In the genomic region with DNA sequence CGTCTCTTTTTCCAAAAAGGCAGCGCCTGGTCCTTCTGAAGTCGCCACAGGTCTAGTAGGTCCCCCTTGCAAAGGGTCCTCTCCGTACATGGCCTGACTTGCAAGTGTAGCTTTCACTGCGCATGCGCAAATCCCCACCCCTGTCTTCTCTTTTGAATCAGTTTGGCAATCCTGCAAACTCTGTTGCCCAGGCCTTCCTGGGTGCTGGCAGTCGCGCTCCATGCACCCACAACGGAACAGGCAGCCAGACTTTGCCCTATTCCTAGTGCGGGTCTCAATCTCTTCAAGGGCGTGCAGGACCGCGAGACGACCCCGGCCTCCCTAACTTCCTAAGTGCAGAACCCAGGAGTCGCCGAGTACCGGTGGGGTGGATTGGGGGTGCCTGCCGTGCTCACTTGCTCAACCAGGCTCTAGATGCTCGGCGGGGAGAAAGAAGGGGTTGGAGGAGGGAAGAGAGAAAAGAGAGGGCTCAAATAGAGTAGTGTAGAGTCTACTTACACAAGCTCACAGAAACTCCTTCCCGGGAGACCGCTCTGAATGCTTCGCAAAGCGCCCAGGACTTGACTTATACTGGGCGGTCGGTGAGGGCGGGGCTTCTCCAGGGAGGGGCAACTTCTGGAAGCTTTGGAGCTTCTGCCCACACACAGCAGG, we compare ENCODE assay signal across 8 mouse cellular contexts. TPM values are rescaled to one million over a fixed set of nuclear protein-coding genes. Genes with fewer than 3 reads are reported as not detected.
A peak's percentile ranks its signal among the peaks of the same experiment; 100 is the strongest.
DNase-seq lines count a peak whose midpoint lies in the region; ATAC-seq and TF ChIP-seq lines count a peak whose summit lies in the region.

Gene Ptgr1 (minus strand): TSS at position 580 of the 651 bp plus-strand sequence.

- H3K9me3 ChIP-seq in forebrain, embryonic 12.5 days: no peaks in the 10 kb centered on the region
- H3K9me3 ChIP-seq in heart, postnatal 0 days (replicated peaks; ENCODE audit: control insufficient read depth, low read length): no peaks in the 10 kb centered on the region
- H3K9me3 ChIP-seq in liver, embryonic 16.5 days (replicated peaks; ENCODE audit: control insufficient read depth, low read length): no peaks in the 10 kb centered on the region
- H3K9me3 ChIP-seq in neural tube, embryonic 13.5 days: no peaks in the 10 kb centered on the region

- ATAC-seq in forebrain, embryonic 12.5 days (ENCODE audit: low FRiP score): peak; percentile 49; the same call in 1 of the 2 replicates
- ATAC-seq in heart, postnatal 0 days (ENCODE audit: insufficient read depth, low read depth): peak; percentile 70
- ATAC-seq in liver, embryonic 16.5 days (ENCODE audit: low read depth): peak; percentile 71
- peak; percentile 78 for ATAC-seq in neural tube, embryonic 13.5 days (ENCODE audit: low read depth)

- no peak within 1 kb of the TSS for H3K27ac ChIP-seq in forebrain, embryonic 12.5 days
- peak within 1 kb of the TSS; percentile 40 for H3K27ac ChIP-seq in heart, postnatal 0 days (ENCODE audit: low read depth)
- 0 out of 2 replicates have a peak within 1 kb of the TSS, but pooled peaks have one; percentile 35 for H3K27ac ChIP-seq in liver, embryonic 16.5 days (ENCODE audit: low read length)
- 0 out of 2 replicates have a peak within 1 kb of the TSS, but pooled peaks have one; percentile 15 for H3K27ac ChIP-seq in neural tube, embryonic 13.5 days (replicated peaks)

- H3K4me1 ChIP-seq in forebrain, embryonic 12.5 days: peaks cover 10% of the 10 kb centered on the region; the same call in 1 of the 2 replicates
- peaks cover 3% of the 10 kb centered on the region; the same call in 1 of the 2 replicates for H3K4me1 ChIP-seq in heart, postnatal 0 days (ENCODE audit: control insufficient read depth, insufficient read depth)
- H3K4me1 ChIP-seq in liver, embryonic 16.5 days (ENCODE audit: control insufficient read depth, low read depth, low read length): peaks cover 36% of the 10 kb centered on the region
- H3K4me1 ChIP-seq in neural tube, embryonic 13.5 days (replicated peaks): peaks cover 12% of the 10 kb centered on the region

- no peak for TF ChIP-seq CTCF in heart, postnatal 0 days (IDR thresholded peaks at IDR 0.05; ENCODE audit: low read depth)

- H3K36me3 ChIP-seq in forebrain, embryonic 12.5 days (replicated peaks): no peaks in the 10 kb centered on the region
- no peaks in the 10 kb centered on the region for H3K36me3 ChIP-seq in heart, postnatal 0 days (replicated peaks; ENCODE audit: control insufficient read depth, insufficient read depth, low read length)
- no peaks in the 10 kb centered on the region for H3K36me3 ChIP-seq in liver, embryonic 16.5 days (ENCODE audit: control insufficient read depth, insufficient read depth)
- no peaks in the 10 kb centered on the region for H3K36me3 ChIP-seq in neural tube, embryonic 13.5 days

- H3K4me3 ChIP-seq in forebrain, embryonic 12.5 days (replicated peaks): peak within 1 kb of the TSS; percentile 57
- peak within 1 kb of the TSS; percentile 72 for H3K4me3 ChIP-seq in heart, postnatal 0 days (ENCODE audit: low read depth, low read length)
- peak within 1 kb of the TSS; percentile 68 for H3K4me3 ChIP-seq in liver, embryonic 16.5 days (ENCODE audit: low read depth, low read length)
- H3K4me3 ChIP-seq in neural tube, embryonic 13.5 days: peak within 1 kb of the TSS; percentile 48

- H3K4me2 ChIP-seq in forebrain, embryonic 12.5 days: peak within 1 kb of the TSS; percentile 84
- H3K4me2 ChIP-seq in heart, postnatal 0 days (ENCODE audit: low read depth, low read length): peak within 1 kb of the TSS; percentile 95
- peak within 1 kb of the TSS; percentile 92 for H3K4me2 ChIP-seq in liver, embryonic 16.5 days (ENCODE audit: low read depth, low read length)
- peak within 1 kb of the TSS; percentile 86 for H3K4me2 ChIP-seq in neural tube, embryonic 13.5 days

- DNase-seq in CD8-positive naive resting alpha-beta T cell, adult 2 months (ENCODE audit: low read depth in 2 of 2, low spot score in 2 of 2): peak; percentile 55 to 66
- DNase-seq in c-Kit-negative CD71-positive TER-119-positive erythroid progenitor cells, embryonic 14.5 days (ENCODE audit: low read depth, low spot score): peak; percentile 64
- DNase-seq in heart, postnatal 0 days (ENCODE audit: low spot score): peak; percentile 73
- DNase-seq in kidney, postnatal 4 days: peak; percentile 88 to 93
- peak; percentile 89 for DNase-seq in testis, postnatal 10 days (ENCODE audit: low spot score)

- TF ChIP-seq EP300 in heart, postnatal 0 days (IDR thresholded peaks at IDR 0.05; ENCODE audit: low read depth): no peak

- WGBS in forebrain, embryonic 12.5 days: 2% methylated on average over 28 of the region's 28 CpGs
- 1% methylated on average over 28 of the region's 28 CpGs for WGBS in heart, postnatal 0 days
- WGBS in liver, embryonic 16.5 days (ENCODE audit: insufficient replicate concordance): under 1% methylated on average over 28 of the region's 28 CpGs
- WGBS in neural tube, embryonic 13.5 days: 2% methylated on average over 28 of the region's 28 CpGs

- H3K27me3 ChIP-seq in forebrain, embryonic 12.5 days: 0 out of 2 replicates have a peak, but pooled peaks cover 2% of the 10 kb centered on the region
- no peaks in the 10 kb centered on the region for H3K27me3 ChIP-seq in heart, postnatal 0 days (ENCODE audit: control insufficient read depth, insufficient read depth, low read length)
- no peaks in the 10 kb centered on the region for H3K27me3 ChIP-seq in liver, embryonic 16.5 days (ENCODE audit: control insufficient read depth, insufficient read depth, low read depth, low read length)
- H3K27me3 ChIP-seq in neural tube, embryonic 13.5 days: no peaks in the 10 kb centered on the region

- peak within 1 kb of the TSS; percentile 68 for H3K9ac ChIP-seq in forebrain, embryonic 12.5 days
- H3K9ac ChIP-seq in heart, postnatal 0 days (replicated peaks; ENCODE audit: low read depth, low read length): peak within 1 kb of the TSS; percentile 48
- peak within 1 kb of the TSS; percentile 58 for H3K9ac ChIP-seq in liver, embryonic 16.5 days (ENCODE audit: low read depth, low read length)
- peak within 1 kb of the TSS; percentile 67 for H3K9ac ChIP-seq in neural tube, embryonic 13.5 days

RNA-seq across cellular contexts. Expression of gene Ptgr1, which starts in this region (rescaled TPM):
- polyA plus RNA-seq in forebrain, embryonic 12.5 days (2016; fragmentation: Nextera tagmentation; extraction: Ambion mirVana): 10.0 and 10.5 TPM in 2 replicates
- total RNA-seq in heart, postnatal 0 days (2014; rRNA removed; ENCODE audit: low replicate concordance): 6.5 and 8.6 TPM in 2 replicates
- polyA plus RNA-seq in heart, postnatal 0 days (2015; fragmentation: Nextera tagmentation; extraction: Ambion mirVana): 6.9 and 8.1 TPM in 2 replicates
- polyA plus RNA-seq in liver, embryonic 16.5 days (2015; fragmentation: Nextera tagmentation; extraction: Ambion mirVana): 12.2 and 13.3 TPM in 2 replicates
- 5.8 and 6.8 TPM in 2 replicates for polyA plus RNA-seq in neural tube, embryonic 13.5 days (2015; fragmentation: Nextera tagmentation; extraction: Ambion mirVana)
